Mouse (Mus musculus): ENCODE results near the gene Dop1b.

Dop1b gene

DNA sequence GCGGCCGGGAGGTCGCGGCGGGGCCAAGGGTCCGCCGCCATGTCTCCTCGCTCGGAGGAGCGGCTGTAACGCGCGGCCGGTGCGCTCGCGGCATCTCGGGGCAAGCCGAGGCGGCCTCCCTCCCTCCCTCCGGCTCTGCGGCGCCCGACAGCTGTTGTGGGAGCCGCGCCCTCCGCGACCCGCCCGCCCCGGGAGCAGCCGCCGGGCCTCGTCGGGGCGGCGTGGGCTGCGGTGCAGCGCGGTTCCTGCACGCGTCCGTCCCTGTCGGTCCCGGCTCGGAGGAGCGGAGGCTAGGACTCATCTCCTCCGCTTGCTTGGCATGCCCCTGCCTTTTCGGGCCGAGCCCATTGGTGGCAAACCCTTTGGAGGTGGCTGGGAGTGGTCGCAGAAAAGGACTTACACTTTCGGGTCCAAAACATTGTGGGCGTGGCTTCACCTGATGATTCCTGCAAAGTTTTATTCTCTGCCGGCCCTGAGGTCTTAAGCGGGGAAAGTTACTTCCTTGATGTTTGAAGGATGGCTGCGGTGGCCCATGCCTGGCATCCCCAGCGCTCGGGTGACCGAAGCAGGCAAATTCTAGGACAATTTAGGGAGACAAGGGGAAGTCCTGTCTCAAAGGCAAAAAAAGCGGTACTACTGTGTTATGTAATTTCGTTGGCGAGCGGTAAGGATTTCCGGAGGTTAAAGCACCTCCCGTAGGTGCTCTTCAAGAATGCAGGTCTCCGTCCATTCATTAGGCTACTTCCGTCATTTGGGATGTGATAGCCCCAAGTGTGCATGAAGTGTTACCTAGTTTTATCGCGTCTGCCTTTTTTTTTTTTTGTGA is 121.0 kb downstream of the Dop1b start:
- DNase-seq, result peak; percentile 68

DNA sequence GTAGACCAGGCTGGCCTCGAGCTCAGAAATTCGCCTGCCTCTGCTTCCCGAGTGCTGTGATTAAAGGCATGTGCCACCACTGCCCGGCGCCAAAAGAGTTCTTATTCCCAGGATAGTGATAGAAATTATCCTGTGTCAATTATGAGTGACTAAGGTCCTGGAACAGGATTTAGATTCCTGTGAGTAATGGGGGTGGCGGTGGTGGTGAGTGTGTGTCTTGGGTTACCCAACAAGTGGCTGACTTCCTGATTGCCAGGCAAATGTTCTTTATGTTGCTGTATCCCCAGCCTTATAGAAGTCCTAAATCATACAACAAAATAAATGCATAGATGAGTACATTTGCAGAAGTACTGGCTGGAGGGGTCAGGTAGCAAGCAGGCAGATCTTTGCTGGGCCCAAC is 121.8 kb downstream of the Dop1b start:
- no peak for DNase-seq

DNA sequence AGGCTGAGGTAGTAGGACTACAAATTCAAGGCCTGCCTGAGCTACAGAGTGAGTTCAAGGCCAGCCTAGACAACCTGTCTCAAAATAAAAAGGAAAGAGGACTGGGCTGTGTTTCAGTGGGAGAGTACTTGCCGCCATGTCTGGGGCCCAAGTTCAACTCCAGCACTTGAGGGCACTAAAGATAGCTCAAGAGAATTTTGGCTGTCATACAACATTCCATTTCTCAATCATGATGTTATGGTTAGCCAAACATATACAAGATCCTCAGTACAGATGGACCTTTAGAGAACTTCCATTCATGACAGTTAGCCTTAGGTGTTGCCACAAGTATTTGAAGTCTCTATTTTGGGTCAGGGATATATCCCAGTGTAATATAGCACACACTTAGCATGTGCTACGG is 122.4 kb downstream of the Dop1b start:
- no peak for DNase-seq

DNA sequence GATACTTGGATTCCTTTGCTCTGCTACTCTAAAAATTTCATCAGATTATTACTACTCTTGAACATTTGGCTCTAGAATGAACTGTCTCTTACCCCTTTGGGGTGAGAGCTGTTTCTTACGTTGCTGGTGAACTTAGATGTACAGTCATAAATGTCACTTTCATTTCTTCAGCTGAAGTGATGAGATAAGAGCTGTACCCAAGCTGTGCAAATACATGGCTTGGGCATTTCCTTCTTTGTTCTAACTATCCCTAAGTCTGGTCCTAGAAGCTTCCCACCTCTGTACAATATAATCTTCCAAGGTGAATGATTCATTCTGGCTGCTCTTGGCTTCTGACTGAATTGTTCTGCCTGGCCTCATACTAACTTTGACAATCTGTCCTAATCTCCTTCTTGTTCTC is 127.3 kb downstream of the Dop1b start:
- DNase-seq, result no peak

DNA sequence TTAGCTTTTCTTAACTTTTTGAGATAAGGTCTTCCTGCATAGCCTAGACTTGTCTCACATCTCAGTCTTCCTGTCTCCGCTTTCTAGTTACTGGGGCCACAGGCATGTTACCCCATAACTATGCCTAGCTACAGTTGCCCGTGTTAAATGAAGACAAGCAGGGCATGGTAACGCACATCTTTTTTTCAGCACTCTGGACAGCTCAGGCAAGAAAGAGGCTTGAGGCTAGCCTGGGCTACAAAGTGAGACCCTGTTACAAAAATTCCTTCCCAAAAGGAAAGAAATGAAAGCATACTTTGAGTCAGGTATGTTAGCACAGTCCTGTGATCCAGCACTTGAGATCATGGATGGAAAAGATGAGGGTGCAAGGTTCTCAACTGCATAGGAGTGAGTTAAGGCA is 138.8 kb downstream of the Dop1b start:
- DNase-seq, result no peak

DNA sequence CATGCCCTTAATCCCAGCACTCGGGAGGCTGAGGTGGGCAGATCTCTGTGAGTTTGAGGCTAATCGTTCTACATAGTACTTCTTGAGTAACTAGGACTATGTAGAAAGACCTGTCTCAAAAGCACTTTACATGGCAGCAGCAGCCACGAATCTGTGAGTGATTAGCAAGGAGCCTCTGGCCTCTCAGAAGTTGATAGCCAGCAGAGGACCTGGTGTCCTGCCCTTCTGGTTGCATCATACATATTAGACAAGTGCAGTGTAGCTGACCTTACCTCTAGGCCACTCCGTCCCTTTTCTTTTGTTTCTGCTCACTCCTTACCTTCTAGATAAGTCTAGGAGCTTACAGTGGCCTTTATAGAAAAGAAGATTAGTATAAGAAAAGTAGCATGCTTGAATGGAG is 148.3 kb downstream of the Dop1b start:
- DNase-seq, result no peak
